Mouse (Mus musculus): ENCODE measurements around the gene Krt9. TPM values are rescaled to one million over a fixed set of nuclear protein-coding genes. Genes with fewer than 3 reads are reported as not detected.

The Krt9 gene
- total and polyA plus RNA-seq, 3 experiments, result not detected

DNA sequence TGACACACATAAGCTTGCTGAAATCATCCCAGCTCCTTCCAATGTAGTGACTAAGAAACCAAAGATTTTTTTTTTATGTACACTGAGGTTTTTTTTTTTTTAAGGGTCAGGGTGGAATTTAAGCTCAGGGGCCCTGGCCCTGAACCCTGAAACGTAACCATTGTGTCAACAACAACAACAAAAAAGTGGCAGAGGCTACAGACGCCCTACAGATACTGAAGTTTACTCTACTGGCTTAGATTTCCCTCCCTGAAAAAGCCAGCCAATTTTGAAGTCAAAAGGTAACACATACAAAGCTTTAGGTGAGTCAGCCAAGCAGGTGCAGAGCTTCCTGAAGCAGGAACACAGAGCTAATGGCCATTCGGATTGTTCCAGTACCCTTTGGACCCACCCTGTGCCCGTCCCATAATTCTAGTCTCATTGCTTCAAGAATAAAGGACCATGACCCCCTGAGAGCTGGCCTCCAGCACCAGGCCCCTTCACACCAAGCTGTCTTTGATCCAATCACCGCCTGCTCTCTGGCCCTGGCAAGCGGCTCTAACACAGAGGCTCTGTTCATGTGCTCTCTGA lies 35.1 kb downstream of the Krt9 start:
- H3K4me1 ChIP-seq (ENCODE audit: control insufficient read depth in 1 of 2, insufficient read depth in 2 of 2, low read length in 2 of 2), result no peaks in the 10 kb centered on the region
- H3K9me3 ChIP-seq (replicated peaks; ENCODE audit: insufficient read depth, low read length), result no peaks in the 10 kb centered on the region
- H3K36me3 ChIP-seq (ENCODE audit: control insufficient read depth in 1 of 2, insufficient read depth in 2 of 2, low read length in 2 of 2), result no peaks in the 10 kb centered on the region
- H3K4me3 ChIP-seq (ENCODE audit: control insufficient read depth in 1 of 2, insufficient read depth in 1 of 2, low read depth in 2 of 2, low read length in 2 of 2), result no peak overlapping the region
- H3K27ac ChIP-seq (ENCODE audit: control insufficient read depth, low read depth, low read length), result no peak overlapping the region
- H3K27me3 ChIP-seq (ENCODE audit: control insufficient read depth in 1 of 2, insufficient read depth in 2 of 2, low read length in 2 of 2), result no peaks in the 10 kb centered on the region
- H3K79me2 ChIP-seq (ENCODE audit: control insufficient read depth, insufficient read depth, low read length, poor library complexity), result no peaks in the 10 kb centered on the region
- TF ChIP-seq GABPA (IDR thresholded peaks at IDR 0.05; ENCODE audit: low read depth, low read length), result no peak
- no peak for TF ChIP-seq TBP (IDR thresholded peaks at IDR 0.05; ENCODE audit: low read depth, low read length)
- TF ChIP-seq CTCF (IDR thresholded peaks at IDR 0.05 in 2 of 3, conservative IDR thresholded peaks at IDR 0.05 in 1 of 3; ENCODE audit: control insufficient read depth in 1 of 3, insufficient read depth in 1 of 3, low read depth in 2 of 3, low read length in 3 of 3, poor library complexity in 1 of 3, severe bottlenecking in 1 of 3), result no peak
- no peak for TF ChIP-seq ETS1 (IDR thresholded peaks at IDR 0.05; ENCODE audit: low read depth, low read length)
- TF ChIP-seq SIN3A (IDR thresholded peaks at IDR 0.05; ENCODE audit: low read length), result no peak
- TF ChIP-seq MYB (IDR thresholded peaks at IDR 0.05; ENCODE audit: low read depth, low read length), result no peak
- DNase-seq (ENCODE audit: low read depth, low spot score), result no peak
- no peak overlapping the region for H3K9ac ChIP-seq (ENCODE audit: control insufficient read depth, low read depth, low read length, poor library complexity, severe bottlenecking)

DNA sequence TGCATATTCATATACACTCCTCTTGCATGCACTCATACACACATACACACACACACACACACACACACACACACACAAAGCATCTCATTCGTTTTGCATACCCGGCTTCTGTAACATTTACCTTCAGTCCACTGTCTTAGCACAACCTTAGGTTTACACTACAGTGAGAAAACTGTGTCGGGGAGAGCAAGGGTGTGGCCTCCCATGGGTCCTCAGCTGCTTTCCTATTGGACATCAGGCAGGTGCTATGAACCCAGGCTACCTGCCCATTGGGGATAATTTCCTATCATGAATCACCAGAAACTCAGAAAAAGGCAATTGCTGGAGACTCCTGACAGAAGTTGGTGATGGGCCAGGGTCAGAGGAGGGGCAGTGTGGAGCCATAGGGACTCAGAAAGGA lies 35.7 kb downstream of the Krt9 start:
- H3K4me1 ChIP-seq (ENCODE audit: control insufficient read depth in 1 of 2, insufficient read depth in 2 of 2, low read length in 2 of 2), result no peaks in the 10 kb centered on the region
- H3K9ac ChIP-seq (ENCODE audit: control insufficient read depth, low read depth, low read length, poor library complexity, severe bottlenecking), result no peak overlapping the region
- no peaks in the 10 kb centered on the region for H3K79me2 ChIP-seq (ENCODE audit: control insufficient read depth, insufficient read depth, low read length, poor library complexity)
- H3K4me3 ChIP-seq (ENCODE audit: control insufficient read depth in 1 of 2, insufficient read depth in 1 of 2, low read depth in 2 of 2, low read length in 2 of 2), result no peak overlapping the region
- no peaks in the 10 kb centered on the region for H3K27me3 ChIP-seq (ENCODE audit: control insufficient read depth in 1 of 2, insufficient read depth in 2 of 2, low read length in 2 of 2)
- no peak overlapping the region for H3K27ac ChIP-seq (ENCODE audit: control insufficient read depth, low read depth, low read length)
- TF ChIP-seq E2F4 (IDR thresholded peaks at IDR 0.05; ENCODE audit: borderline replicate concordance, low read depth, low read length), result no peak
- no peak for TF ChIP-seq TCF12 (IDR thresholded peaks at IDR 0.05; ENCODE audit: low read depth, low read length)
- no peak for TF ChIP-seq CTCF (IDR thresholded peaks at IDR 0.05 in 2 of 3, conservative IDR thresholded peaks at IDR 0.05 in 1 of 3; ENCODE audit: control insufficient read depth in 1 of 3, insufficient read depth in 1 of 3, low read depth in 2 of 3, low read length in 3 of 3, poor library complexity in 1 of 3, severe bottlenecking in 1 of 3)
- TF ChIP-seq USF2 (IDR thresholded peaks at IDR 0.05; ENCODE audit: borderline replicate concordance in 1 of 2, insufficient read depth in 1 of 2, low read depth in 1 of 2, low read length in 2 of 2), result no peak
- no peak for TF ChIP-seq NRF1 (IDR thresholded peaks at IDR 0.05; ENCODE audit: insufficient read depth, low read depth, low read length, poor library complexity, severe bottlenecking)
- no peak for TF ChIP-seq HCFC1 (IDR thresholded peaks at IDR 0.05; ENCODE audit: low read depth, low read length)
- no peak for TF ChIP-seq ZKSCAN1 (IDR thresholded peaks at IDR 0.05; ENCODE audit: low read depth, low read length)
- TF ChIP-seq GABPA (IDR thresholded peaks at IDR 0.05; ENCODE audit: low read depth, low read length), result no peak
- no peak for TF ChIP-seq ZNF384 (IDR thresholded peaks at IDR 0.05; ENCODE audit: low read depth, low read length)
- TF ChIP-seq MAFK (IDR thresholded peaks at IDR 0.05; ENCODE audit: borderline replicate concordance, low read depth, low read length), result no peak
- no peak for TF ChIP-seq KAT2A (conservative IDR thresholded peaks at IDR 0.05; ENCODE audit: low read depth, low read length)
- no peak for TF ChIP-seq POLR2AphosphoS2 (IDR thresholded peaks at IDR 0.05; ENCODE audit: low read length)
- no peak for TF ChIP-seq MAX (IDR thresholded peaks at IDR 0.05; ENCODE audit: low read length)
- TF ChIP-seq ZC3H11A (IDR thresholded peaks at IDR 0.05; ENCODE audit: low read depth, low read length), result no peak
- no peak for TF ChIP-seq MXI1 (IDR thresholded peaks at IDR 0.05; ENCODE audit: low read depth, low read length)
- TF ChIP-seq NELFE (IDR thresholded peaks at IDR 0.05; ENCODE audit: low read depth, low read length), result no peak
- no peak for DNase-seq (ENCODE audit: low read depth, low spot score)
- no peaks in the 10 kb centered on the region for H3K9me3 ChIP-seq (replicated peaks; ENCODE audit: insufficient read depth, low read length)
- H3K36me3 ChIP-seq (ENCODE audit: control insufficient read depth in 1 of 2, insufficient read depth in 2 of 2, low read length in 2 of 2), result no peaks in the 10 kb centered on the region

Data from MEL (cell line).